Comparison of ENCODE assay signal across 12 mouse cellular contexts in the genomic region with DNA sequence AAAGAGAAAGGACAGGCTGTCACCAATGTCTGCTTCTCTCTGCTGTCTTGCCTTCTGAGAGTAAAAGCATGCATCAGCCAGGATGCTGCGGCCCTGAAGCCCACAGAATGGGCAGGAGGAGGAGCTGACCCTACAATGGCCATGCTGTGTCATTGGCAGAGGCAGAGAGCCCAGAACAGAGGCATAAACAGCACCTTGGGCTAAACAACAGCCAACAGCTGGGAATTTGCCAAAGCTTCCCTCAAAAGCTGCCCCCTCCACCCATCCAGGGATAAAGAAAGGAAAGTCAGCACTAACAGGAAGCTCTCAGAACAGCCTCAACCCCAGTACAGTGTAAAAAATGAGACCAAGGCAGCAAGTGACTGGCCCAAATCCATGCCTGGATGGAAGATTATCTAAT. TPM values are rescaled to one million over a fixed set of nuclear protein-coding genes. Genes with fewer than 3 reads are reported as not detected.
A peak's percentile ranks its signal among the peaks of the same experiment; 100 is the strongest.
DNase-seq lines count a peak whose midpoint lies in the region; ATAC-seq lines count a peak whose summit lies in the region.
"Had no signal": no experiment of that assay in that cellular context is flagged by ENCODE, and none has a peak within 500 bp of the region (broad histone marks: within the 10 kb centered on the region; RNA-seq: fewer than 3 reads in every experiment).

No protein-coding gene starts in this region.

- no peaks in the 10 kb centered on the region for H3K9me3 ChIP-seq in forebrain, embryonic 16.5 days (ENCODE audit: control insufficient read depth, low read length)

- intact Hi-C loops in left cerebral cortex, postnatal 36 days (cut with DNase I): loop anchor here (10.0 kb wide), 1 partner anchor 68 kb away; no protein-coding TSS in a partner anchor

- no peaks in the 10 kb centered on the region for H3K36me3 ChIP-seq in forebrain, embryonic 16.5 days (ENCODE audit: control insufficient read depth, insufficient read depth)

- H3K4me1 ChIP-seq in forebrain, embryonic 16.5 days (replicated peaks; ENCODE audit: control insufficient read depth, insufficient read depth, low read length): peaks cover 3% of the 10 kb centered on the region; the same call in 1 of the 2 replicates

- ATAC-seq in cerebellum, adult (ENCODE audit: insufficient number of reproducible peaks, low FRiP score, low TSS enrichment): no peak
- peak; percentile 54; the same call in 1 of the 2 replicates for ATAC-seq in forebrain, embryonic 16.5 days
- no peak for ATAC-seq in megakaryocyte-erythroid progenitor cell, adult 5-6 weeks (replicated peaks; ENCODE audit: low FRiP score, low TSS enrichment, poor library complexity, severe bottlenecking)

- DNase-seq in cerebellum, postnatal 14 days: peak; percentile 9 to 11
- peak; percentile 8 to 41 for DNase-seq in left cerebral cortex, adult 8-10 months (ENCODE audit: low spot score in 2 of 2)
- no peak for DNase-seq in left cerebral cortex, postnatal 36 days (ENCODE audit: low spot score in 2 of 2)
- peak; percentile 40 for DNase-seq in lung, postnatal 14 days
- DNase-seq in heart, adult 8-10 months (ENCODE audit: low spot score): no peak
- DNase-seq: thymus, postnatal 4 days had no signal

- 44% methylated on average over 1 of the region's 1 CpGs for WGBS in forebrain, embryonic 16.5 days

- no peak overlapping the region for H3K27ac ChIP-seq in forebrain, embryonic 16.5 days (ENCODE audit: low read length)
- H3K27ac ChIP-seq: left cerebral cortex, adult 2 months; macrophage had no signal

- no peak overlapping the region for H3K4me2 ChIP-seq in forebrain, embryonic 16.5 days (ENCODE audit: low read length)

- no peak overlapping the region for H3K9ac ChIP-seq in forebrain, embryonic 16.5 days (replicated peaks; ENCODE audit: low read depth, low read length)

- H3K27me3 ChIP-seq in forebrain, embryonic 16.5 days (replicated peaks; ENCODE audit: control insufficient read depth, insufficient read depth, low read length): no peaks in the 10 kb centered on the region

- no peak overlapping the region for H3K4me3 ChIP-seq in forebrain, embryonic 16.5 days (replicated peaks; ENCODE audit: low read length)
- H3K4me3 ChIP-seq: left cerebral cortex, adult 2 months had no signal

RNA-seq across cellular contexts. Expression of a gene that starts 6.3 kb away (rescaled TPM):
- 10 to 100 TPM in 1 of 4 experiments, 1 to 10 TPM in 3; 6.6 to 10.3 (median 7.0) TPM for total RNA-seq in left cerebral cortex, adult 8-10 months (2022)
- total RNA-seq in left cerebral cortex, postnatal 36 days (2021): 1 to 10 TPM; 4.6 to 4.8 TPM
- 0.23 and 0.35 TPM in 2 replicates for polyA plus RNA-seq in forebrain, embryonic 16.5 days (2015; fragmentation: Nextera tagmentation; extraction: Ambion mirVana)
- under 1 TPM; 0.14 to 0.19 (median 0.18) TPM for total RNA-seq in heart, adult 8-10 months (2022)
- not detected in 2 replicates for total RNA-seq in megakaryocyte-erythroid progenitor cell, adult 5-6 weeks (2014; fragmentation: Nextera tagmentation)
- not detected in 2 replicates for total RNA-seq in megakaryocyte-erythroid progenitor cell, adult 5-6 weeks (2017)
- total RNA-seq: hematopoietic stem cell, adult 5-6 weeks had no signal
- polyA plus RNA-seq: macrophage had no signal

Comparison
In these comparisons a context has a peak if more than half of its experiments do, and no peak if none do; other contexts are left out.
1. DNase-seq: peak in cerebellum, postnatal 14 days (2 of 2), left cerebral cortex, adult 8-10 months (2 of 2) and lung, postnatal 14 days (single experiment); none in left cerebral cortex, postnatal 36 days (0 of 2) and heart, adult 8-10 months (single experiment).
2. RNA of a gene that starts 6.3 kb away (total RNA-seq): 6.6 to 10.3 TPM in left cerebral cortex, adult 8-10 months and 4.6 to 4.8 TPM in left cerebral cortex, postnatal 36 days; 0.14 to 0.19 TPM in heart, adult 8-10 months and not detected in megakaryocyte-erythroid progenitor cell, adult 5-6 weeks; every median in the first group is over 4 times any median in the second.